Mouse (Mus musculus) duodenum, adult 2 months (tissue): ENCODE results near the gene Tsku. TPM values are rescaled to one million over a fixed set of nuclear protein-coding genes. Genes with fewer than 3 reads are reported as not detected.

ENCODE experiments used
- polyA plus RNA-seq: library from polyadenylated mRNA; depleted of rRNA; stranded (reverse); fragments of >200 nt; gene quantifications from 2 replicates; pipeline ENCODE4 v1.2.3, GENCODE M21; 2012; ENCODE audit warnings: low replicate concordance; rRNA removed

Gene Tsku
- polyA plus RNA-seq, result 88.8 and 145 TPM in 2 replicates

DNA sequence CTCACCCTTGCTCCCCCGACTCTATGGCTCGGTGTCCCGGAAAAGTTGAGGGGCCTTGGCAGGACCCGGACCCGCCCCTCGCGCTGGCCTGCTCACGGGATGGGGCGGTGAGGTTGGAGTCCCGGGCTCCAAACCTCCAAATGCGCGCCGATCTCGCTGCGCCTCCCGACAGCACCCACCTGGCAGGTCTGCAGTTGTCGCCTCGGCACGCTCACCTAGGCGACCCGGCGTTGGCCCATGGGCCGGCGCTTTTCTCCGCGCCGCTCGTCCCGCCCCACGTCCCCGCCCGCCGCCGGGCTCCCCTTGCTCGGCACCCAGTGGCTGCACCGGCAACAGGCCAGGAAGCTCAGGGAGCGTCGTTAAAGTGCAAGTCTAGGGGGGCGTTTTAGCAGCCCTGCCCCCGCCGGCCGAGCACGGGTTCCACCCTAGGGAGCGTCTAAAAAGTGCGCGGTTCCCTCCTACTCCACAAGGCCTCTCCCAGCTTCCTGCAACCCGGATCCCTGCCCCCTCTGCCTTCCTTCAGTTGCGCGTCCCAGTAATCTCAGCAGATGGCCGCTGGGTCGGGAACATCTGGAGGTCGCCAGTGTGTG lies at the start of gene Tsku:
Gene Tsku, minus strand, starts transcription at position 266 of the 590 bp plus-strand sequence.

DNA sequence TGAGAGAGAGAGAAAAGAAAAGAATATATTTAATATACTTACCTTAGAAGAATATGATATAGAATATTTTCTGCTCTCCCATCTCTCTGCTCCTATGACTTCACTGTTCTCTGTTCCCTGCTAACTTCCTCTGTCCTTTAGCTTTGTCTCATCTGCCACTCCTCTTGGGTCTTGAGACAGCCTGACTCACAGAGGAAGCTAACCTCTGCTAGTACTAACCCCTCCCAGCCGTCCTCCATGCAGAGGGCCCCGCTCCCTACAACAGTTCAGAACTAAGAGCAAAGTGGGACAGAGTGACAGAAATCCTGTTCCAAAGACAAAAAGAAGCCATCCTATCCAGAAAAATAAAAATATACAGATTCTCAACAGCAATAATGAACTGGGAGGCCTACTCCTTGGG lies 40.0 kb downstream of the Tsku start, which contains the start of gene Acer3:
Gene Acer3, minus strand, starts transcription at position 126 of the 400 bp plus-strand sequence.

Other genes starting within 250 kb of the Tsku start
- gene Myo7a, start 241.8 kb downstream of the Tsku start, polyA plus RNA-seq, result 34.2 and 37.4 TPM in 2 replicates
- gene Omp, start 215.8 kb downstream of the Tsku start, polyA plus RNA-seq, result 0.55 and 1.4 TPM in 2 replicates
- 9.9 and 27.0 TPM in 2 replicates for gene Capn5, start 183.1 kb downstream of the Tsku start, polyA plus RNA-seq
- 1.1 and 5.3 TPM in 2 replicates for gene B3gnt6, start 161.8 kb downstream of the Tsku start, polyA plus RNA-seq
- 0.36 and 1.3 TPM in 2 replicates for gene Acer3, start 40.1 kb downstream of the Tsku start, polyA plus RNA-seq
- gene Gucy2d, start 79.1 kb upstream of the Tsku start, polyA plus RNA-seq, result 0.04 TPM in 1 of 2 replicates, not detected in the other
- gene Lrrc32, start 128.0 kb upstream of the Tsku start, polyA plus RNA-seq, result 10.7 and 14.0 TPM in 2 replicates